Mouse (Mus musculus) MEL (cell line): Measurements from ENCODE around the gene Sox21. TPM values are rescaled to one million over a fixed set of nuclear protein-coding genes. Genes with fewer than 3 reads are reported as not detected.

ENCODE experiments used
- DNase-seq: peaks from one replicate; pipeline ENCODE4 v3.0.0; 2011; ENCODE audit warnings: low read depth, low spot score
- H3K27ac ChIP-seq: 2 replicates; pipeline ENCODE4 v1.5.1; 2012; ENCODE audit warnings: low read depth, mild to moderate bottlenecking, control low read depth, low read length, moderate library complexity; ENCODE audit not compliant: control insufficient read depth
- H3K27me3 ChIP-seq, 2 experiments: fragments of 150-350 bp in 1 of 2; sonication (generic) in 1 of 2; 2 replicates each; pipeline ENCODE4 v1.6.1; 2012; ENCODE audit warnings: low read length in 2 of 2, mild to moderate bottlenecking in 2 of 2, improper control_type of control experiment in 1 of 2, moderate library complexity in 1 of 2; ENCODE audit not compliant: insufficient read depth in 2 of 2, control insufficient read depth in 1 of 2
- H3K36me3 ChIP-seq, 2 experiments: 2 replicates each; pipeline ENCODE4 v1.6.1; 2012 to 2014; ENCODE audit warnings: low read length in 2 of 2, improper control_type of control experiment in 1 of 2, inconsistent platforms in 1 of 2, mild to moderate bottlenecking in 1 of 2; ENCODE audit not compliant: insufficient read depth in 2 of 2, control insufficient read depth in 1 of 2
- H3K4me1 ChIP-seq, 2 experiments: fragments of 150-350 bp in 1 of 2; sonication (generic) in 1 of 2; 2 replicates each; pipeline ENCODE4 v1.6.1; 2012; ENCODE audit warnings: low read length in 2 of 2, improper control_type of control experiment in 1 of 2, mild to moderate bottlenecking in 1 of 2; ENCODE audit not compliant: insufficient read depth in 2 of 2, control insufficient read depth in 1 of 2
- H3K4me3 ChIP-seq, 2 experiments: fragments of 150-350 bp in 1 of 2; sonication (generic) in 1 of 2; 2 replicates each; pipeline ENCODE4 v1.5.1; 2012; ENCODE audit warnings: low read depth in 2 of 2, low read length in 2 of 2, mild to moderate bottlenecking in 2 of 2, moderate library complexity in 2 of 2, control low read depth in 1 of 2, improper control_type of control experiment in 1 of 2; ENCODE audit not compliant: control insufficient read depth in 1 of 2, insufficient read depth in 1 of 2
- H3K79me2 ChIP-seq: 2 replicates; pipeline ENCODE4 v1.6.1; 2012; ENCODE audit warnings: mild to moderate bottlenecking, low read length, moderate library complexity; ENCODE audit not compliant: control insufficient read depth, poor library complexity, insufficient read depth
- H3K9ac ChIP-seq: 2 replicates; pipeline ENCODE4 v1.6.1; 2012; ENCODE audit warnings: low read depth, mild to moderate bottlenecking, control low read depth, low read length, moderate library complexity; ENCODE audit not compliant: control insufficient read depth, poor library complexity, severe bottlenecking
- H3K9me3 ChIP-seq: fragments of 150-350 bp; sonication (generic); replicated peaks from 2 replicates; pipeline ENCODE4 v1.6.1; 2012; ENCODE audit warnings: mild to moderate bottlenecking, low read length, improper control_type of control experiment, moderate library complexity; ENCODE audit not compliant: insufficient read depth
- CHD1 ChIP-seq: IDR thresholded peaks from 2 replicates; pipeline ENCODE4 v1.6.1; 2012; ENCODE audit warnings: low read depth, mild to moderate bottlenecking, inconsistent platforms, low read length, improper control_type of control experiment
- CHD2 ChIP-seq: IDR thresholded peaks from 2 replicates; pipeline ENCODE4 v1.6.1; 2011; ENCODE audit warnings: low read length, improper control_type of control experiment
- ELF1 ChIP-seq: IDR thresholded peaks from 2 replicates; pipeline ENCODE4 v1.6.1; 2014; ENCODE audit warnings: low read depth, mild to moderate bottlenecking, inconsistent platforms, low read length, improper control_type of control experiment, moderate library complexity
- GABPA ChIP-seq: IDR thresholded peaks from 2 replicates; pipeline ENCODE4 v1.6.1; 2012; ENCODE audit warnings: low read depth, mild to moderate bottlenecking, inconsistent platforms, low read length, improper control_type of control experiment, moderate library complexity
- HCFC1 ChIP-seq: IDR thresholded peaks from 2 replicates; pipeline ENCODE4 v1.6.1; 2012; ENCODE audit warnings: low read depth, mild to moderate bottlenecking, inconsistent platforms, low read length, improper control_type of control experiment, moderate library complexity
- MAFK ChIP-seq: IDR thresholded peaks from 2 replicates; pipeline ENCODE4 v1.6.1; 2011; ENCODE audit warnings: low read depth, mild to moderate bottlenecking, low read length, improper control_type of control experiment, borderline replicate concordance
- MEF2A ChIP-seq: IDR thresholded peaks from 2 replicates; pipeline ENCODE4 v1.6.1; 2014; ENCODE audit warnings: low read depth, mild to moderate bottlenecking, inconsistent platforms, low read length, improper control_type of control experiment; ENCODE audit not compliant: poor library complexity, insufficient replicate concordance, severe bottlenecking; ENCODE audit errors: extremely low read depth
- MYB ChIP-seq: IDR thresholded peaks from 2 replicates; pipeline ENCODE4 v1.6.1; 2011; ENCODE audit warnings: mild to moderate bottlenecking, low read depth, low read length, improper control_type of control experiment
- MYC ChIP-seq: IDR thresholded peaks from 2 replicates; pipeline ENCODE4 v1.6.1; 2011; ENCODE audit warnings: low read depth, mild to moderate bottlenecking, low read length, improper control_type of control experiment, moderate library complexity
- NELFE ChIP-seq: IDR thresholded peaks from 2 replicates; pipeline ENCODE4 v1.6.1; 2011; ENCODE audit warnings: low read depth, low read length, improper control_type of control experiment
- SMC3 ChIP-seq: IDR thresholded peaks from 2 replicates; pipeline ENCODE4 v1.6.1; 2011; ENCODE audit warnings: low read depth, low read length, improper control_type of control experiment
- TBP ChIP-seq: IDR thresholded peaks from 2 replicates; pipeline ENCODE4 v1.8.0; 2011; ENCODE audit warnings: low read depth, low read length, improper control_type of control experiment
- ZC3H11A ChIP-seq: IDR thresholded peaks from 2 replicates; pipeline ENCODE4 v1.6.1; 2012; ENCODE audit warnings: low read depth, mild to moderate bottlenecking, inconsistent platforms, low read length, improper control_type of control experiment
- ZMIZ1 ChIP-seq: IDR thresholded peaks from 2 replicates; pipeline ENCODE4 v1.6.1; 2012; ENCODE audit warnings: low read depth, mild to moderate bottlenecking, inconsistent platforms, low read length, improper control_type of control experiment, moderate library complexity
- polyA plus RNA-seq, 2 experiments: library from polyadenylated mRNA; stranded (reverse) in 1 of 2; unstranded in 1 of 2; fragments of >175 nt in 1 of 2; fragments of >200 nt in 1 of 2; gene quantifications; 2 replicates each; pipeline versions ENCODE4 v1.2.1 to v1.2.4; 2012; ENCODE audit warnings: low replicate concordance in 2 of 2, low read depth in 1 of 2; ENCODE audit not compliant: insufficient read length in 2 of 2, insufficient read depth in 1 of 2, missing spikeins in 1 of 2
- total RNA-seq: library from RNA; depleted of rRNA; stranded (reverse); fragments of 300-350 nt; gene quantifications from 2 replicates; pipeline ENCODE4 v1.2.3, GENCODE M21; 2012

Gene Sox21
- total and polyA plus RNA-seq, 3 experiments = not detected

DNA sequence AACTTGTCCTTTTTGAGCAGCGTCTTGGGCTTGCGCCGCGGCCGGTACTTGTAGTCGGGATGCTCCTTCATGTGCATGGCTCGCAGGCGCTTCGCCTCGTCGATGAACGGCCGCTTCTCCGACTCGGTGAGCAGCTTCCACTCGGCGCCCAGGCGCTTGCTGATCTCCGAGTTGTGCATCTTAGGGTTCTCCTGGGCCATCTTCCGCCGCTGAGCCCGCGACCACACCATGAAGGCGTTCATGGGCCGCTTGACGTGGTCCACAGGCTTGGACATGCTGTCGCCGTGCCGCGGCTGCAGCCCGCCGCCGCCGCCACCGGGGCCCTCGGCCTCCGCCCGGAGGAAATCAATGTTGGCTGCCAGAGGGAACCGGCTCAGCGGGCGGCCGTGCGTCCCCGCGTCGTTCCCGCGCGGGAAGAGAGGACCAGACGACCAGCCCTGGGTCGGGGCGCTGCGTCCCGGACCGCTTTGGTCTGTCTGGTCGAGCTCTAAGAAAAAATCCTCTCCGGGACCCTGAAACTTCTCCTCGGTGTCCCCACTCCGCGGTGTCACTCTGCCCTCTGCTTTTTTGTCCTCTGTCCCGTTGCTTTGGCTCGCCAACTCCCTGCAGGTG, 1.4 kb downstream of the Sox21 start:
- no peak for DNase-seq
- H3K9ac ChIP-seq = no peak overlapping the region
- no peaks in the 10 kb centered on the region for H3K9me3 ChIP-seq
- no peaks in the 10 kb centered on the region for H3K4me1 ChIP-seq
- H3K4me3 ChIP-seq = no peak overlapping the region
- H3K79me2 ChIP-seq = no peaks in the 10 kb centered on the region
- H3K27ac ChIP-seq = no peak overlapping the region
- no peaks in the 10 kb centered on the region for H3K36me3 ChIP-seq
- TF ChIP-seq MYB (no peak), TBP (no peak)
- no peaks in the 10 kb centered on the region for H3K27me3 ChIP-seq

DNA sequence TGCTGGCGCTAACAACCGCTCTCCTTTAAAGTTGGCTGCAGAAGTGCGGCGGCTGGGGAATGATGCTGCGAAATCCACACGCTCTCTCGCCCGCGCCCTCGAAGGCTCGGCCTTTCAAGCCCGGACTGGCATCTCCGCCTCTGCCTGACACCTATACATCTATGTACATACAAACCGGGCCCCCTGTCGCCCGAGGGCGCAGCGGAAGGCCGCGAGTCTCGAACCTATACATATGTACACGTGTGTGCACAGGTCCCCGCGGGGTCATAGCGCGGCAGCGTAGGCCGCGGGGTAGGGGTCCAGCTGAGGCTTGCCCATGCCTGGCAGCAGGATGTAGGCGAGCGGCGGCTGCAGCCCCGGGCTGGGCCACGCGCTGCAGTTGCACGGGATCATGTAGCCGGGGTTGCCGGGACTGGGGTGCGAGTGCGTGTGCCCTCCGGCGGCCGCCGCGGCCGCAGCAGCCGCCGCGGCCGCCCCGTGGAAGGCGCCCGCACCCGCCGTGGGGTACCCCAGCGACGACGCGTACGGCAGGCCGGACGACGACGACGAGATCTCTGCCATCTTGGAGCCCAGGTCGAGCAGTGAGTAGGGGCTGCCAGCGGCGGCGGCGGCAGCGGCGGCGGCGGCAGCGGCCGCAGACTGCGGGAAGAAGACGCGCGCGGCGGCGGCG, 2.2 kb downstream of the Sox21 start:
- no peak overlapping the region for H3K9ac ChIP-seq
- H3K9me3 ChIP-seq = no peaks in the 10 kb centered on the region
- no peaks in the 10 kb centered on the region for H3K36me3 ChIP-seq
- DNase-seq = no peak
- H3K79me2 ChIP-seq = no peaks in the 10 kb centered on the region
- no peak for TF ChIP-seq CHD1
- TF ChIP-seq MEF2A = no peak
- TF ChIP-seq ELF1 = no peak
- TF ChIP-seq ZMIZ1 = no peak
- no peak for TF ChIP-seq SMC3
- no peak for TF ChIP-seq MYC
- no peak for TF ChIP-seq GABPA
- TF ChIP-seq CHD2 = no peak
- TF ChIP-seq HCFC1 = no peak
- no peak for TF ChIP-seq MAFK
- no peak for TF ChIP-seq ZC3H11A
- TF ChIP-seq NELFE = no peak
- H3K4me1 ChIP-seq = no peaks in the 10 kb centered on the region
- no peak overlapping the region for H3K27ac ChIP-seq
- H3K27me3 ChIP-seq = no peaks in the 10 kb centered on the region
- no peak overlapping the region for H3K4me3 ChIP-seq
